Mouse (Mus musculus) MEL (cell line): ENCODE measurements at regions not wholly inside any gene's neighbourhood (a gene's known extent, or its start where the extent isn't known, plus 50 kb on each side); places are given as distances from the start of the nearest gene placed in this dataset.

ENCODE experiments used
- CTCF ChIP-seq, 3 experiments: IDR thresholded peaks in 2 of 3; conservative IDR thresholded peaks in 1 of 3; 2 replicates each; pipeline ENCODE4 v1.5.1; 2011 to 2012; ENCODE audit warnings: low read length in 3 of 3, low read depth in 2 of 3, mild to moderate bottlenecking in 2 of 3, improper control_type of control experiment in 1 of 3, inconsistent platforms in 1 of 3, mixed read lengths in 1 of 3, moderate library complexity in 1 of 3; ENCODE audit not compliant: control insufficient read depth in 1 of 3, insufficient read depth in 1 of 3, poor library complexity in 1 of 3, severe bottlenecking in 1 of 3
- EP300 ChIP-seq, 2 experiments: IDR thresholded peaks; 2 replicates each; pipeline ENCODE4 v1.6.1; 2011; ENCODE audit warnings: improper control_type of control experiment in 2 of 2, low read length in 2 of 2, low read depth in 1 of 2, mild to moderate bottlenecking in 1 of 2
- ETS1 ChIP-seq: IDR thresholded peaks from 2 replicates; pipeline ENCODE4 v1.6.1; 2012; ENCODE audit warnings: low read depth, mild to moderate bottlenecking, inconsistent platforms, low read length, improper control_type of control experiment, moderate library complexity
- MAX ChIP-seq: IDR thresholded peaks from 2 replicates; pipeline ENCODE4 v1.6.1; 2011; ENCODE audit warnings: low read length, improper control_type of control experiment
- TBP ChIP-seq: IDR thresholded peaks from 2 replicates; pipeline ENCODE4 v1.8.0; 2011; ENCODE audit warnings: low read depth, low read length, improper control_type of control experiment
- USF1 ChIP-seq: IDR thresholded peaks from 2 replicates; pipeline ENCODE4 v1.6.1; 2014; ENCODE audit warnings: low read depth, mild to moderate bottlenecking, inconsistent platforms, low read length, improper control_type of control experiment, moderate library complexity

DNA sequence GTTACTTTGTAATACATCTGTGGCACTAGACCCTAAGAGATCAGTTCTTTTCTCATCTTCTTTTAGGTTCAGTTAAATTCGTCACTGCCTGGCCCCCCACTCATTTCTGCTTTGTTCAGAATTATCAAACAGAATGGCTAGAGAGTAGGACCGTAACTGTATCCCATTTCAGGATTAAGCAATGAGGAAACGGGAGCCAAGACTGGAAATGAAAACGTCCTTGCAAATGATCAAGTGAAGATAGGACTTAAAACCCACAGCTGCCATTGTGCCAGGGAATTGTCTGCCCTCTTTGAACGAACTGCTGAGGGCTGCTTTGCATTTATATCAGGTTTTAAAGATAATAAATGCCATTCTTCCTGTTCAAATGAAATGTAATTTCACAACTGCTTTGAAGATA lies 133.7 kb upstream of the Peli2 start:
- TF ChIP-seq CTCF (IDR thresholded peaks at IDR 0.05 in 2 of 3, conservative IDR thresholded peaks at IDR 0.05 in 1 of 3; ENCODE audit: control insufficient read depth in 1 of 3, insufficient read depth in 1 of 3, low read depth in 2 of 3, low read length in 3 of 3, poor library complexity in 1 of 3, severe bottlenecking in 1 of 3) (no peak), EP300 (IDR thresholded peaks at IDR 0.05; ENCODE audit: low read depth in 1 of 2, low read length in 2 of 2) (no peak), TBP (no peak), USF1 (no peak), MAX (no peak), ETS1 (no peak)
